Comparison of ENCODE assay signal across 21 mouse cellular contexts in the genomic region with DNA sequence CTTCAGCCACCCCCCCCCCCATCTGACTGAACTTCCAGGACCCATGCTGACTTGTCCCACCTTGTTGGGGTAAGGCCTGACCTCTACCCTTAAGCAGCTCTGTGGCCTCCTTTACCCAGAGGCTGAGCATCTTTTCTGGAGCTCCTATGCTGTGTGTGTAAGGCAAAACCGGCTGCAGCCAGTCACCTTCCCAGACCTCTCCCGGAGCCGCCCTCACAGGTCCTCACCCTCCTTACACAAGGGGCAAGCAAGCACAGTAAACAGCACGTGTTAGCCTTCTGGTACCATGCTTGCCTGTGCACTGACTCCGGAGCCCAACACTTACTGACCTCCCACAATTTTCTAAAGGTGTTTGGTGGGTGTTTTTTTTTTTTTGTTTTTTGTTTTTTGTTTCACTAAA.
"Had no signal": no experiment of that assay in that cellular context is flagged by ENCODE, and none has a peak within 500 bp of the region (broad histone marks: within the 10 kb centered on the region; RNA-seq: fewer than 3 reads in every experiment).

No protein-coding gene starts in this region.

- H3K4me2 ChIP-seq: liver, embryonic 13.5 days; liver, embryonic 15.5 days; lung, embryonic 14.5 days; midbrain, embryonic 12.5 days; neural tube, embryonic 13.5 days; neural tube, embryonic 15.5 days had no signal

- H3K9me3 ChIP-seq: liver, embryonic 13.5 days; liver, embryonic 15.5 days; midbrain, embryonic 10.5 days; midbrain, embryonic 12.5 days; neural tube, embryonic 13.5 days; neural tube, embryonic 15.5 days had no signal

- H3K4me1 ChIP-seq: midbrain, embryonic 10.5 days; midbrain, embryonic 12.5 days; neural tube, embryonic 13.5 days; neural tube, embryonic 15.5 days had no signal

- H3K9ac ChIP-seq: liver, embryonic 13.5 days; liver, embryonic 15.5 days; liver, postnatal 0 days; lung, embryonic 14.5 days; midbrain, embryonic 12.5 days; neural tube, embryonic 13.5 days; neural tube, embryonic 15.5 days had no signal

- H3K4me3 ChIP-seq: liver, embryonic 13.5 days; liver, embryonic 15.5 days; midbrain, embryonic 10.5 days; midbrain, embryonic 12.5 days; myocyte; neural tube, embryonic 13.5 days; neural tube, embryonic 15.5 days had no signal

- H3K27me3 ChIP-seq: liver, embryonic 13.5 days; liver, embryonic 15.5 days; midbrain, embryonic 12.5 days; neural tube, embryonic 13.5 days; neural tube, embryonic 15.5 days had no signal

- H3K27ac ChIP-seq: liver, embryonic 13.5 days; liver, embryonic 15.5 days; midbrain, embryonic 10.5 days; midbrain, embryonic 12.5 days; neural tube, embryonic 13.5 days; neural tube, embryonic 15.5 days had no signal

- ATAC-seq: liver, postnatal 0 days; midbrain, embryonic 16.5 days had no signal

- DNase-seq: liver, embryonic 13.5 days; liver, postnatal 0 days; lung, embryonic 14.5 days; lung, postnatal 10 days; lung, postnatal 4 days; midbrain, embryonic 14.5 days; retina, postnatal 1 day; right cerebral cortex, adult 18-20 months; right cerebral cortex, postnatal 25 days; right cerebral cortex, postnatal 4 days; spleen, adult 18-20 months; thymus, adult 18-20 months; thymus, postnatal 25 days; thymus, postnatal 4 days had no signal
